Mouse (Mus musculus) embryonic facial prominence, embryonic 15.5 days (tissue): ENCODE data around the gene Unk. TPM values are rescaled to one million over a fixed set of nuclear protein-coding genes. Genes with fewer than 3 reads are reported as not detected.
A peak's percentile ranks its signal among the peaks of the same experiment; 100 is the strongest.

ENCODE experiments used
- ATAC-seq: fragments of 200-750 bp; cut with Nextera tagmentation; 2 replicates; pipeline ENCODE4 v1.8.0; 2017; ENCODE audit warnings: low read depth, moderate TSS enrichment; ENCODE audit not compliant: insufficient number of reproducible peaks, low FRiP score, low TSS enrichment
- H3K27ac ChIP-seq: fragments of 300-500 bp; sonication (generic); replicated peaks from 2 replicates; pipeline ENCODE4 v1.5.1; 2015; ENCODE audit warnings: mild to moderate bottlenecking, inconsistent platforms
- H3K27me3 ChIP-seq: fragments of 300-500 bp; sonication (generic); 2 replicates; pipeline ENCODE4 v1.6.1; 2015; ENCODE audit warnings: inconsistent platforms
- H3K36me3 ChIP-seq: fragments of 300-500 bp; sonication (generic); 2 replicates; pipeline ENCODE4 v1.6.1; 2015; ENCODE audit warnings: mild to moderate bottlenecking, inconsistent platforms
- H3K4me1 ChIP-seq: fragments of 300-500 bp; sonication (generic); 2 replicates; pipeline ENCODE4 v1.6.1; 2015; ENCODE audit warnings: inconsistent platforms
- H3K4me2 ChIP-seq: fragments of 300-500 bp; sonication (generic); replicated peaks from 2 replicates; pipeline ENCODE4 v1.6.1; 2015; ENCODE audit warnings: mild to moderate bottlenecking, inconsistent platforms
- H3K4me3 ChIP-seq: fragments of 300-500 bp; sonication (generic); replicated peaks from 2 replicates; pipeline ENCODE4 v1.5.1; 2015; ENCODE audit warnings: mild to moderate bottlenecking, inconsistent platforms
- H3K9ac ChIP-seq: fragments of 300-500 bp; sonication (generic); 2 replicates; pipeline ENCODE4 v1.6.1; 2015; ENCODE audit warnings: inconsistent platforms
- H3K9me3 ChIP-seq: fragments of 300-500 bp; sonication (generic); replicated peaks from 2 replicates; pipeline ENCODE4 v1.6.1; 2016; ENCODE audit warnings: inconsistent platforms
- WGBS: fragments of 180-500 bp; shearing (Covaris S2); methylation state at CpG from one replicate; pipeline ENCODE4 v1.1.7; 2015; 5-methylcytosine and 5-hydroxymethylcytosine counted together
- polyA plus RNA-seq: library from polyadenylated mRNA; unstranded; fragments of >200 nt; fragmentation: Nextera tagmentation; extraction: Ambion mirVana; gene quantifications from 2 replicates; pipeline ENCODE4 v1.2.1, GENCODE M21; 2015

Gene Unk
- polyA plus RNA-seq, 1 experiment from 2014 or later, result 42.2 TPM

GRCm38 (mm10) chr11:116093771-116094565, 63.8 kb downstream of the Unk start:
- no peak overlapping the region for H3K4me3 ChIP-seq
- H3K4me2 ChIP-seq, result no peak overlapping the region
- H3K27me3 ChIP-seq, result no peaks in the 10 kb centered on the region
- no peak for ATAC-seq
- no peak overlapping the region for H3K27ac ChIP-seq
- no peak overlapping the region for H3K9ac ChIP-seq
- H3K9me3 ChIP-seq, result no peaks in the 10 kb centered on the region
- 0 out of 2 replicates have a peak, but pooled peaks cover 2% of the 10 kb centered on the region for H3K4me1 ChIP-seq
- WGBS, result 57% methylated on average over 16 of the region's 16 CpGs
- H3K36me3 ChIP-seq, result no peaks in the 10 kb centered on the region

GRCm38 (mm10) chr11:116095573-116095972, 65.5 kb downstream of the Unk start:
- no peak overlapping the region for H3K4me3 ChIP-seq
- WGBS, result 66% methylated on average over 3 of the region's 3 CpGs
- H3K4me1 ChIP-seq, result peaks cover 9% of the 10 kb centered on the region; the same call in 1 of the 2 replicates
- no peak overlapping the region for H3K27ac ChIP-seq
- no peaks in the 10 kb centered on the region for H3K27me3 ChIP-seq
- no peak overlapping the region for H3K4me2 ChIP-seq
- no peak for ATAC-seq
- no peak overlapping the region for H3K9ac ChIP-seq
- no peaks in the 10 kb centered on the region for H3K36me3 ChIP-seq
- no peaks in the 10 kb centered on the region for H3K9me3 ChIP-seq

GRCm38 (mm10) chr11:116096213-116097108, 66.3 kb downstream of the Unk start:
- no peak overlapping the region for H3K9ac ChIP-seq
- no peak overlapping the region for H3K4me3 ChIP-seq
- WGBS, result 85% methylated on average over 5 of the region's 5 CpGs
- no peaks in the 10 kb centered on the region for H3K27me3 ChIP-seq
- H3K4me2 ChIP-seq, result no peak overlapping the region
- no peaks in the 10 kb centered on the region for H3K9me3 ChIP-seq
- H3K27ac ChIP-seq, result no peak overlapping the region
- H3K4me1 ChIP-seq, result peaks cover 16% of the 10 kb centered on the region
- H3K36me3 ChIP-seq, result no peaks in the 10 kb centered on the region
- ATAC-seq, result no peak

GRCm38 (mm10) chr11:116098711-116099460, 68.8 kb downstream of the Unk start:
- WGBS, result 69% methylated on average over 14 of the region's 14 CpGs
- H3K27ac ChIP-seq, result 0 out of 2 replicates have a peak overlapping the region, but pooled peaks have one; percentile 8

GRCm38 (mm10) chr11:116099462-116099861, 69.3 kb downstream of the Unk start:
- Histone ChIP-seq H3K27me3 (no peaks in the 10 kb centered on the region), H3K9me3 (no peaks in the 10 kb centered on the region), H3K4me2 (no peak overlapping the region), H3K36me3 (no peaks in the 10 kb centered on the region), H3K4me3 (no peak overlapping the region), H3K4me1 (peaks cover 43% of the 10 kb centered on the region), H3K27ac (0 out of 2 replicates have a peak overlapping the region, but pooled peaks have one; percentile 8), H3K9ac (no peak overlapping the region)
- WGBS, result 83% methylated on average over 6 of the region's 6 CpGs
- no peak for ATAC-seq

More at GRCm38 (mm10) chr11:116098711-116099460, 68.8 kb downstream of the Unk start:
- peaks cover 37% of the 10 kb centered on the region for H3K4me1 ChIP-seq
- H3K36me3 ChIP-seq, result no peaks in the 10 kb centered on the region
- no peaks in the 10 kb centered on the region for H3K9me3 ChIP-seq
- H3K4me2 ChIP-seq, result no peak overlapping the region
- ATAC-seq, result no peak
- H3K9ac ChIP-seq, result no peak overlapping the region
- H3K27me3 ChIP-seq, result no peaks in the 10 kb centered on the region
- no peak overlapping the region for H3K4me3 ChIP-seq

- Histone ChIP-seq H3K27me3 (peaks cover under 1% of the 10 kb centered on the region; the same call in 1 of the 2 replicates), H3K27ac (peak overlapping the region; percentile 90; the same call in 1 of the 2 replicates), H3K4me2 (no peak overlapping the region), H3K36me3 (no peaks in the 10 kb centered on the region), H3K4me1 (peaks cover 43% of the 10 kb centered on the region), H3K9me3 (no peaks in the 10 kb centered on the region), H3K9ac (no peak overlapping the region), H3K4me3 (no peak overlapping the region)
- 69% methylated on average over 6 of the region's 6 CpGs for WGBS
- ATAC-seq, result 0 out of 2 replicates have a peak, but pooled peaks have one; percentile 39
These were observed 70.3 kb downstream of the Unk start for GRCm38 (mm10) chr11:116100385-116100784.

- no peaks in the 10 kb centered on the region for H3K9me3 ChIP-seq
- peak overlapping the region; percentile 90 for H3K27ac ChIP-seq
- H3K4me1 ChIP-seq, result peaks cover 45% of the 10 kb centered on the region
- no peak overlapping the region for H3K9ac ChIP-seq
- no peak overlapping the region for H3K4me3 ChIP-seq
- H3K36me3 ChIP-seq, result no peaks in the 10 kb centered on the region
- H3K27me3 ChIP-seq, result peaks cover 5% of the 10 kb centered on the region
- no peak overlapping the region for H3K4me2 ChIP-seq
- WGBS, result 80% methylated on average over 7 of the region's 7 CpGs
- ATAC-seq, result no peak
These were observed 70.7 kb downstream of the Unk start for GRCm38 (mm10) chr11:116100839-116101238.

- peak overlapping the region; percentile 90 for H3K27ac ChIP-seq
- 13% methylated on average over 10 of the region's 11 CpGs for WGBS
- peak; percentile 52 for ATAC-seq
- H3K36me3 ChIP-seq, result no peaks in the 10 kb centered on the region
- H3K27me3 ChIP-seq, result peaks cover 17% of the 10 kb centered on the region
- no peak overlapping the region for H3K9ac ChIP-seq
- peak overlapping the region; percentile 24 for H3K4me2 ChIP-seq
- H3K4me1 ChIP-seq, result peaks cover 57% of the 10 kb centered on the region
- no peaks in the 10 kb centered on the region for H3K9me3 ChIP-seq
- no peak overlapping the region for H3K4me3 ChIP-seq
These were observed 71.8 kb downstream of the Unk start for GRCm38 (mm10) chr11:116101931-116102381.

- no peak for ATAC-seq
- Histone ChIP-seq H3K27me3 (peaks cover 22% of the 10 kb centered on the region), H3K36me3 (no peaks in the 10 kb centered on the region), H3K27ac (peak overlapping the region; percentile 90), H3K4me2 (no peak overlapping the region; the same call in 1 of the 2 replicates), H3K9ac (no peak overlapping the region), H3K4me1 (peaks cover 62% of the 10 kb centered on the region), H3K9me3 (no peaks in the 10 kb centered on the region), H3K4me3 (no peak overlapping the region)
- 44% methylated on average over 4 of the region's 4 CpGs for WGBS
These were observed 72.3 kb downstream of the Unk start for GRCm38 (mm10) chr11:116102472-116102871.

- Histone ChIP-seq H3K4me1 (peaks cover 73% of the 10 kb centered on the region), H3K4me2 (no peak overlapping the region)
These were observed 73.5 kb downstream of the Unk start for GRCm38 (mm10) chr11:116103572-116103971.

More at GRCm38 (mm10) chr11:116103572-116103971, 73.5 kb downstream of the Unk start:
- H3K36me3 ChIP-seq, result no peaks in the 10 kb centered on the region
- peaks cover 33% of the 10 kb centered on the region for H3K27me3 ChIP-seq
- no peak for ATAC-seq
- peak overlapping the region; percentile 80 for H3K27ac ChIP-seq
- no peaks in the 10 kb centered on the region for H3K9me3 ChIP-seq
- 58% methylated on average over 12 of the region's 12 CpGs for WGBS
- H3K9ac ChIP-seq, result no peak overlapping the region
- H3K4me3 ChIP-seq, result no peak overlapping the region
